Mouse (Mus musculus) brain, embryonic 14.5 days (tissue): Measurements from ENCODE around the gene Thap11.

ENCODE experiments used
- CTCF ChIP-seq: fragments of 200-500 bp; IDR thresholded peaks from 2 replicates; pipeline ENCODE4 v1.5.1; 2012; ENCODE audit warnings: inconsistent platforms, mild to moderate bottlenecking, moderate library complexity, borderline replicate concordance; ENCODE audit not compliant: insufficient read depth, insufficient read length; ENCODE audit errors: extremely low read depth
- POLR2A ChIP-seq: fragments of 200-500 bp; IDR thresholded peaks from 2 replicates; pipeline ENCODE4 v1.6.1; 2012; ENCODE audit warnings: mild to moderate bottlenecking, inconsistent platforms, borderline replicate concordance; ENCODE audit not compliant: poor library complexity, insufficient read depth, insufficient read length, severe bottlenecking; ENCODE audit errors: extremely low read depth

DNA sequence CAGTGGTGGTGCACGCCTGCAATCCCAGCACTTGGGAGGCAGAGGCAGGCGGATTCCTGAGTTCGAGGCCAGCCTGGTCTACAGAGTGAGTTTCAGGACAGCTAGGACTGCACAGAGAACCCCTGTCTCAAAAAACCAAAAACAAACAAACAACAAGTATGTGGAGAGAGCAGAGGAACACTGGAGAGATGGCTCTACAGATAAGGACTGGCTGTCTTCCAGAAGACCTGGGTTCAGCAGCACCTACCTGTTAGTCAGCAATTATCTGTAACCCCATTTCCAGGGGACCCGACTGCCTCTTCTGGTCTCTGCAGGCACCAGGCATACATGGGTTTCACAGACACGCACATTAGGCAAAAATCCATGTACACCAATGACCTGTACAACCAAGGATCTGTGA is 15.7 kb upstream of the Thap11 start:
- TF ChIP-seq CTCF (no peak), POLR2A (no peak)
